Mouse (Mus musculus): ENCODE measurements around the gene St3gal3. TPM values are rescaled to one million over a fixed set of nuclear protein-coding genes. Genes with fewer than 3 reads are reported as not detected.

St3gal3 gene
- polyA plus RNA-seq, 1 experiment from 2014 or later, result 13.6 TPM

DNA sequence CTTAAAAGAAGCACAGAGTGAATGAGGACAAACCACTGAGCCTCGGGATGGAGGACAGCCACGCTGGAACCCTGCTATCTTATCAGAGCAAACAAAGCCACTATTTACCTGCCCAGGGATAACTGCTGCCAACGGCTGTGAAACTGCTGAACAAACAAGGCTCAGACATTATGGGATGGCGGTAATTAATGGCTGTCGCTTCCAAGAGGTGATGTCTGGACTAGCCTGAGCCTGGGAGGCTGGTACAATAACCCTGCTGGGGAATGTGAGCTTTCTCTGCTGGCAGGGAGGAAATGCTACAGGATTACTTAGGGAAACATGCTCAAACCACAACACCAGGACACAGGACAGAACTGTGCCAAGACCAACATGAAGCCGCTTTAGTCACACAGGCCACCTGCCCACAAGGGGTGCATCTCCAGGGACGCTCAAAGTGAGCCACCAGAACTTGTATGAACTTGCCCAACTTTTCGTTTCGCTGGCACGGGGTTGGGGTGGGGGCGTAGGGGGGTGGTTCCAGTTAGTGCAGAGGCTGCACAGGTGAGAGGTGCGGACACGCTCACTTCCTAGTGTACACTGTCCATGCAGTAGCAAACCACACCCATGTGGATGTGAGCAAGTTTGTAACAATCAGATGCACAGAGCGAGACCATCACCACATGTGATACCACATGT lies 11.5 kb downstream of the St3gal3 start:
- no peak for ATAC-seq
- peaks cover 3% of the 10 kb centered on the region; the same call in 1 of the 2 replicates for H3K4me1 ChIP-seq (ENCODE audit: control insufficient read depth, insufficient read depth, low read depth, low read length)
- H3K27ac ChIP-seq (ENCODE audit: low read depth, low read length), result no peak overlapping the region
- no peaks in the 10 kb centered on the region for H3K36me3 ChIP-seq (ENCODE audit: control insufficient read depth, insufficient read depth, low read length)
- H3K4me2 ChIP-seq (ENCODE audit: low read length), result no peak overlapping the region
- 89% methylated on average over 14 of the region's 14 CpGs for WGBS
- no peaks in the 10 kb centered on the region for H3K9me3 ChIP-seq (ENCODE audit: control insufficient read depth, low read length)
- H3K27me3 ChIP-seq (replicated peaks; ENCODE audit: control insufficient read depth, insufficient read depth, low read length), result no peaks in the 10 kb centered on the region
- H3K4me3 ChIP-seq (ENCODE audit: low read length), result no peak overlapping the region
- H3K9ac ChIP-seq (ENCODE audit: low read depth, low read length), result no peak overlapping the region

DNA sequence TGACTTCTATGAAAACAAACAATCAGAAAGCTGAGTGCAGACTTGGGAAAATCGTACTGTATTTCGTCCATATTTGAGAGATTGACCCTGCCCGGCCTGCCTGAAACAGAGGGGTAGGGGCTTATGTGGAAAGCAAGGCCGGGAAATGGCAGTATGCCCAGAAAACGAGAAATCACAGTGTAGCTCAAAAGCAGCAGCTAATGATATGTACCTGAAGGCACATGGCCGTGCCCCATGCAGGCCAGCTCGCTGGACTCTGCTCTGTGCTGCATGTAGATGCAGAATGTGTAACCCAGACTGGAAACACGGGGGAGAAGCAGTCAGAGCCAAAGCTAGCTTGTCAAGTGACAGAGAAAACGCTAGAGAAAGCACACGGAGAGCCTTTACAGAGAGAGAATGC lies 12.6 kb downstream of the St3gal3 start:
- H3K27me3 ChIP-seq (replicated peaks; ENCODE audit: control insufficient read depth, insufficient read depth, low read length), result no peaks in the 10 kb centered on the region
- H3K4me2 ChIP-seq (ENCODE audit: low read length), result no peak overlapping the region
- no peak overlapping the region for H3K9ac ChIP-seq (ENCODE audit: low read depth, low read length)
- H3K27ac ChIP-seq (ENCODE audit: low read depth, low read length), result no peak overlapping the region
- ATAC-seq, result no peak
- peaks cover 3% of the 10 kb centered on the region; the same call in 1 of the 2 replicates for H3K4me1 ChIP-seq (ENCODE audit: control insufficient read depth, insufficient read depth, low read depth, low read length)
- no peaks in the 10 kb centered on the region for H3K9me3 ChIP-seq (ENCODE audit: control insufficient read depth, low read length)
- 78% methylated on average over 10 of the region's 10 CpGs for WGBS
- no peaks in the 10 kb centered on the region for H3K36me3 ChIP-seq (ENCODE audit: control insufficient read depth, insufficient read depth, low read length)
- H3K4me3 ChIP-seq (ENCODE audit: low read length), result no peak overlapping the region

DNA sequence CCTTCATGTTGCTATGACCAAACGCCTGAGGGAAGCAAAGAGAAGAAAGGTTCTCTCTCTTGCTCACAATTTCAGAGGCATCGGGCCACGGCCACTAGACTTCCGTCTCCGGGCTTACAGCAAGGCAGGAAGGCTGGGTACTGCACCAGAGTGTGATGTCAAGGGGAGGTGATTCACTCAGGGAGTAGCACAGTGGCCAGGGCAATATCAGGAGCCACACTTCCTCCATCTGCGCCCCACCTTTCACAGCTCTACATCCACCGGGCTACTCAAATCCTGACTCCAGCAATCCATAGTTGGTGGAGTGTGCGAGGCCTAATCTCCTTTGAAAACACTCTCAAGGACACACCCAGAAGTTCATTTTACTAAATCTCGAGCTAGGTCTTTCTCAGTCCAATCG lies 17.1 kb downstream of the St3gal3 start:
- WGBS, result 97% methylated on average over 10 of the region's 10 CpGs
- no peaks in the 10 kb centered on the region for H3K27me3 ChIP-seq (replicated peaks; ENCODE audit: control insufficient read depth, insufficient read depth, low read length)
- H3K4me1 ChIP-seq (ENCODE audit: control insufficient read depth, insufficient read depth, low read depth, low read length), result peaks cover 3% of the 10 kb centered on the region; the same call in 1 of the 2 replicates
- no peak overlapping the region for H3K4me3 ChIP-seq (ENCODE audit: low read length)
- no peaks in the 10 kb centered on the region for H3K36me3 ChIP-seq (ENCODE audit: control insufficient read depth, insufficient read depth, low read length)
- no peak overlapping the region for H3K9ac ChIP-seq (ENCODE audit: low read depth, low read length)
- H3K9me3 ChIP-seq (ENCODE audit: control insufficient read depth, low read length), result no peaks in the 10 kb centered on the region
- no peak overlapping the region for H3K27ac ChIP-seq (ENCODE audit: low read depth, low read length)
- ATAC-seq, result no peak
- H3K4me2 ChIP-seq (ENCODE audit: low read length), result no peak overlapping the region

DNA sequence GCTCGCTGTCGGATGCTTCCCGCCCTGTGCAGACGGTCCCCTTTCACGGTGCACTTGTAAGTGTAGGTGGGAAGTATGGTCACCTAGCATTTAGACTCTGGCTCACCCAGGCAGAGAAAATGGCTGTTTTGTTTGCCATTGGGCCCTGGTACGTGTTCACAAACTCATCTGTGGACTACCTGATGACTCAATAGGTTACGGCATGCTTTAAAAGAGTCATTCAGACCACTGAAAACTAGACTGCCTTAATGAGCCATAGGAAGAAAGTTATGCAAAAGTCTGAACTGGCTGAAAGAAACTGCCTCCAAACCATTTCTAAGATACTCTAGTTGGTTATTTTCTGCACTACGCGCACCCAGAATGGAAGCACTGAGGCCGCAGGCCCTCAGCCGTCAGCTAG lies 18.6 kb downstream of the St3gal3 start:
- Histone ChIP-seq H3K9me3 (ENCODE audit: control insufficient read depth, low read length) (no peaks in the 10 kb centered on the region), H3K9ac (ENCODE audit: low read depth, low read length) (no peak overlapping the region), H3K27ac (ENCODE audit: low read depth, low read length) (no peak overlapping the region), H3K4me3 (ENCODE audit: low read length) (no peak overlapping the region), H3K4me2 (ENCODE audit: low read length) (no peak overlapping the region), H3K4me1 (ENCODE audit: control insufficient read depth, insufficient read depth, low read depth, low read length) (no peaks in the 10 kb centered on the region), H3K36me3 (ENCODE audit: control insufficient read depth, insufficient read depth, low read length) (no peaks in the 10 kb centered on the region), H3K27me3 (replicated peaks; ENCODE audit: control insufficient read depth, insufficient read depth, low read length) (no peaks in the 10 kb centered on the region)
- ATAC-seq, result no peak
- WGBS, result 95% methylated on average over 11 of the region's 11 CpGs

DNA sequence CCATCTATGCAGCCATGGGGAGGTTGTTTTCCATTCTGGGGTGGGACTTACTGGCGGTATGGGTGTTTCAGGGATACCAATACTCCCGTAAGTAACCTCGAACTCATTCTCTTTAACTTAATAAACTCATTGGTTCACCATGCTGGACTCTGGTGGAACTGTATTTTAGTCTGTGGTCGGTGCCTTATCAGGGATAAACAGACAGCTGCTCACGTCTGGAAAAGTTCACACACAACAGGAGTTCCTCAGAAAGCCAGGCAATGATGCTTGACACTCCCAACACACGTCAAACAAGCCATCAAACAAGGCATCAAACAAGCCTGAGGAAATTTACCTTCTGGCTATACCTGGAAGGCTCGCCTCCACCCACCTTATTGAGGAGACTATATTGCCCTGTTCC lies 19.6 kb downstream of the St3gal3 start:
- Histone ChIP-seq H3K4me3 (ENCODE audit: low read length) (no peak overlapping the region), H3K36me3 (ENCODE audit: control insufficient read depth, insufficient read depth, low read length) (no peaks in the 10 kb centered on the region), H3K27ac (ENCODE audit: low read depth, low read length) (no peak overlapping the region), H3K27me3 (replicated peaks; ENCODE audit: control insufficient read depth, insufficient read depth, low read length) (no peaks in the 10 kb centered on the region), H3K9ac (ENCODE audit: low read depth, low read length) (no peak overlapping the region), H3K4me2 (ENCODE audit: low read length) (no peak overlapping the region), H3K4me1 (ENCODE audit: control insufficient read depth, insufficient read depth, low read depth, low read length) (no peaks in the 10 kb centered on the region), H3K9me3 (ENCODE audit: control insufficient read depth, low read length) (no peaks in the 10 kb centered on the region)
- no peak for ATAC-seq
- 93% methylated on average over 7 of the region's 7 CpGs for WGBS

DNA sequence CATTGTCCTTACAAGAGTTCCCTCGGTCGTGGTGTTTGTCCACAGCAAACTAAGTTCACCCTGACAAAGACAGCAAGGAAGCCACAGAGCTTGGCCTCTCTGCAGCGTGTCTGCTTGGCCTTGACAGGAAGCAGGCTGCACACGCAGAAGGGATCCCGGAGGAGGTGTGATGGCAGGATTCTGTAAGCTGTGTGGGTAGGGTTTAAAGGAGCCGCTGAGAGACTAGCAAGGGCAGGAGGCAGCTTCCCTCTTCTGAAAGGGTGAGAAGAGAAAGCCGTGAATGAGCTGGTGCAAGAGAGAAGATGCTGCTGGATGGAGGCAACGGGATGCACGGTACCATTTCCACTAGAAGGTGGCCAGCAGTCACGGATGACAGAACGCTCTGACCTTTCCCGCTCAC lies 22.1 kb downstream of the St3gal3 start:
- 80% methylated on average over 12 of the region's 12 CpGs for whole genome bisulfite sequencing
- Histone ChIP-seq H3K27me3 (replicated peaks; ENCODE audit: control insufficient read depth, insufficient read depth, low read length) (no peaks in the 10 kb centered on the region), H3K36me3 (ENCODE audit: control insufficient read depth, insufficient read depth, low read length) (no peaks in the 10 kb centered on the region), H3K27ac (ENCODE audit: low read depth, low read length) (no peak overlapping the region), H3K4me1 (ENCODE audit: control insufficient read depth, insufficient read depth, low read depth, low read length) (no peaks in the 10 kb centered on the region), H3K9me3 (ENCODE audit: control insufficient read depth, low read length) (no peaks in the 10 kb centered on the region), H3K4me2 (ENCODE audit: low read length) (no peak overlapping the region), H3K9ac (ENCODE audit: low read depth, low read length) (no peak overlapping the region), H3K4me3 (ENCODE audit: low read length) (no peak overlapping the region)
- ATAC-seq, result no peak

DNA sequence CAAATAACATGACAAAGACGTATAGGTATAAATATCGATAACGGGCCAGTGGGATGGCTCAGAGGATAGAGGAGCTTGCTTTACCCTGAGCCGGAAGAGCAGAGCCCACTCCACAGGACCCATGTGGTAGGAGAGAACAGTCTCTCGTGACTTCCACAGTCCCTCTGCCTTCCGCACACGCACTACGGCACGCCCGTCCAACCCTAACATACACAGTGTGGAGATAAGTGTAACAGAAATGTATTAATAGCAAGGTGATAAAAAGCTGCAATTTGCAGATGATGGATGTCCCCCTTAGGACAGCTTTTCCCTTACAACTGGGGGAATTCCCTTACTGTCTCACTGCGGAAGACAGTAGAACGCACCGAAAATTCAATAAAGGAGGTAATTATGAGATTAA lies 25.1 kb downstream of the St3gal3 start:
- no peaks in the 10 kb centered on the region for H3K36me3 ChIP-seq (ENCODE audit: control insufficient read depth, insufficient read depth, low read length)
- no peak overlapping the region for H3K4me3 ChIP-seq (ENCODE audit: low read length)
- H3K4me2 ChIP-seq (ENCODE audit: low read length), result no peak overlapping the region
- no peaks in the 10 kb centered on the region for H3K4me1 ChIP-seq (ENCODE audit: control insufficient read depth, insufficient read depth, low read depth, low read length)
- H3K27ac ChIP-seq (ENCODE audit: low read depth, low read length), result no peak overlapping the region
- H3K9ac ChIP-seq (ENCODE audit: low read depth, low read length), result no peak overlapping the region
- 77% methylated on average over 13 of the region's 13 CpGs for WGBS
- H3K27me3 ChIP-seq (replicated peaks; ENCODE audit: control insufficient read depth, insufficient read depth, low read length), result no peaks in the 10 kb centered on the region
- ATAC-seq, result 0 out of 2 replicates have a peak, but pooled peaks have one; percentile 53
- no peaks in the 10 kb centered on the region for H3K9me3 ChIP-seq (ENCODE audit: control insufficient read depth, low read length)

DNA sequence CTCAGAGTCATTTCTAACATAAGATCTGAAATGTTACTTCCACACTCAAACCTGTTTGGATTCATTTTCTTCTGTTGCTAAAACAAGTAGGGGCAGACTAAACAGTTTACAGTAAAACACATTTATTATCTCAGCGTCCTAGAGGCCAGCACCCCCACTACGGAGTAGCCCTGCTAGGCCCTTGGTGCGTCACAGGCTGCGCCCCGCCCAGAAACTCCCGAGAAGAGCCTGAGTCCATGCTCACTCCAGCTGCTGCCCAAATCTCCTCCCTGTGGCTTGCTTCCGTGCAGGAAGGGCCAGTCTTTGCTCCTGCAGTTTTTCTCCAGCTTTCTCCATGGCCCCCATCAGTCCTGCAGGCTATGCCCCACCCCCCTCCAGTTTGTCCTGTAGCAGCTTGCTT lies 25.9 kb downstream of the St3gal3 start:
- Histone ChIP-seq H3K36me3 (ENCODE audit: control insufficient read depth, insufficient read depth, low read length) (no peaks in the 10 kb centered on the region), H3K9ac (ENCODE audit: low read depth, low read length) (no peak overlapping the region), H3K4me1 (ENCODE audit: control insufficient read depth, insufficient read depth, low read depth, low read length) (no peaks in the 10 kb centered on the region), H3K4me2 (ENCODE audit: low read length) (no peak overlapping the region), H3K9me3 (ENCODE audit: control insufficient read depth, low read length) (no peaks in the 10 kb centered on the region), H3K4me3 (ENCODE audit: low read length) (no peak overlapping the region), H3K27me3 (replicated peaks; ENCODE audit: control insufficient read depth, insufficient read depth, low read length) (no peaks in the 10 kb centered on the region), H3K27ac (ENCODE audit: low read depth, low read length) (no peak overlapping the region)
- no peak for ATAC-seq
- WGBS, result 85% methylated on average over 7 of the region's 7 CpGs

DNA sequence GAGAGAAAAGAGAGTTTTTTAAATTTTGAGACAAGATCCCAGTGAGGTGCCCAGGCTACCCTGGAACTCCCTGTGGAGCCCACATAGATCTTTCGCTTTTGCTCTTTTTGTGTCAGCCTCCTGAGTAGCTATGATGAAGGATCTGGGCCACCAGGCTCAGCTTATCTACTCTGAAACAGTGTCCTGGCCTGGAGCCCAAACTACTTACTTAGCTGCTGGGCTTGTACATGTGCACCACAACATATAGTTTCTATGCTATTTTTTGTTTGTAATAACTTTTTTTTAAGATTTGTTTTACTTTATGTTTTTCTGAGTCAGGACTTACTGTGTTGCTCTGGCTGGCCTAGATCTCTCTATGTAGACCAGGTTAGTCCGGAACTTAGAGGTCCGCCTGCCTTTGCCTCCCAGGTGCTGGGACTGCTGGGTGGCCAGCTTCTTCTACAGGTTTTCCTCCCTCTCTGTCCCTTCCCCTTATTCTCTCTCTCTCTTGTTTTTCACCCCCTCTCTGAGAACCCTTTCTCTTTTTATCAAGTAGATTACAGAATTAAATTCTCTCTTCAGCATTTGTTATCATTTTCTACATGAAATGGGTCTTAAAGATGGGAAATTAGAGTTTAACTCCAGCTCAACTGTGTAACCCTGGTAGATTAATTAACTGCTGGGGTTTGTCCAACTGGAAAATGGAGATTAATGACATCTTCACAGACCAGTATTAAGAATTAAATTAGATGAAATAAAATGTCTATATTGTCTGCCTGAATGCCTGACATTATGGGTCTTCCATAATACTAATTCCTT lies 29.3 kb downstream of the St3gal3 start:
- no peaks in the 10 kb centered on the region for H3K36me3 ChIP-seq (ENCODE audit: control insufficient read depth, insufficient read depth, low read length)
- WGBS, result 96% methylated on average over 3 of the region's 3 CpGs

More for the DNA sequence above, 29.3 kb downstream of the St3gal3 start:
- H3K4me2 ChIP-seq (ENCODE audit: low read length), result no peak overlapping the region
- no peaks in the 10 kb centered on the region for H3K4me1 ChIP-seq (ENCODE audit: control insufficient read depth, insufficient read depth, low read depth, low read length)
- no peaks in the 10 kb centered on the region for H3K9me3 ChIP-seq (ENCODE audit: control insufficient read depth, low read length)
- H3K4me3 ChIP-seq (ENCODE audit: low read length), result no peak overlapping the region
- no peaks in the 10 kb centered on the region for H3K27me3 ChIP-seq (replicated peaks; ENCODE audit: control insufficient read depth, insufficient read depth, low read length)
- H3K27ac ChIP-seq (ENCODE audit: low read depth, low read length), result no peak overlapping the region
- ATAC-seq, result no peak
- H3K9ac ChIP-seq (ENCODE audit: low read depth, low read length), result no peak overlapping the region

All from hindbrain, embryonic 16.5 days (tissue).